Mouse (Mus musculus): Measurements from ENCODE around the gene Cers6.

Cers6 gene

DNA sequence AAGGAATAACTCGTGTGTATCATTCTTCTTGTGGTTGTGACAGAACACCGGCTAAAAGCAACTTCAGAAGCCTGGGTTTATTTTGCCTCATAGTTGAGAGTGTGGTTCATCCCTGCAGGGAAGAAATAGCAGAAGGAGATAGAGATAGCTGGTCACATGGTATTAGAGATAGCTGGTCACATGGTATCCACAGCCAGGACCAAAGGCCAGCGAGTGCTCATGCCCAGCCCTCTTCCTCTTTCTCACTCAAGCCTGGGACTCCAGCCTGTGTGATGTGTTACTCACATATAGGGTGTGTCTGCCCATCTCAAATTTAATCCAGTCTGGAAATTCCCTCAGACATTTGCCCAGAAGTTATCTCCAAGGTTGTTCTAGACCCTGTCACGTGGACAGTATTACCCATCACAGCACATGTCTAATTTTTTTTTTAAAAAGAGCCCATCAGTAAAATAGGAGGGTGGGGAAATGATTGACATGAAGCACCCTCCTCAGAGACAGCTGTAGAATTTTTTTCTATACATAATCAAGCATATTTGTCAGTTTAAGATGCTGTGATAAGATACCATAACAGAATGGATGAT is 17.9 kb downstream of the Cers6 start:
- DNase-seq (ENCODE audit: low read depth, low spot score): no peak

DNA sequence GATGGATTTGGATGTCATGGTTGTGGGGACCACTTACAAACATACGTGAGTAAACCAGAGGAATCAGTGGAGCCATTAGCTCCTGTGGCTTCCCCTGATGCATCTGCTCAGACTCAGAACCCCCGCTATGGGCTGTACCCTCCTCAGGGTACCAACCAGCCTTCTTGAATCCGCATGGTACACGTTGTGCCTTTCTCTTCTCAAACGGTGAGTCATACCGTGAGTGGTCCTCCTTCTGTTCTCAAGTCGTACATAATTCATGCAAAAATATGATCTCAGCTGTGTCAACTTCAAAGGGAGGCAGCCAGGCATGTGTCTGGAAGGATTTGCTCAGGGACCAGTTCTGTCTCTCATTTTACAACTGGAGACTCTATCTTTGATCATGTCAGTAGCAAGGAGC is 23.3 kb downstream of the Cers6 start:
- no peak for DNase-seq (ENCODE audit: low read depth, low spot score)

DNA sequence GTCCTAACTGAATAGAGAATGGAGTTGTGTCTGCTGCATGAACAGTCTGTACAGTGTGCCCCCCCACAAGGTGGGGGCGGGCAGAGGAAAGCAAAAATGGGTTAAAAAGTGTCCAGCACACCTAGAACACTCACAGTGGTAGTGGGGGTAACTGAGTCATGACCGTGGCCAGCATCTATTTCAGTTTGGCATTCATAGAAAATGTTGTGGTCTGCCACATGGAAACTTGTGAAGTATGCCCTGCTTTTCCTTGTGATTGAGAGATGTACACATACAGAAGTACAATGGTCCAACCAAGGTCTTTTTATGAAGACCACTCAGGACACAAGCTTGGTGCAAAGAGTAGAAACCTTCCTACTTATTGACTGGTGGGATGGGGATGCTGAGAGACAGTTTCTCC is 24.0 kb downstream of the Cers6 start:
- no peak for DNase-seq (ENCODE audit: low read depth, low spot score)

DNA sequence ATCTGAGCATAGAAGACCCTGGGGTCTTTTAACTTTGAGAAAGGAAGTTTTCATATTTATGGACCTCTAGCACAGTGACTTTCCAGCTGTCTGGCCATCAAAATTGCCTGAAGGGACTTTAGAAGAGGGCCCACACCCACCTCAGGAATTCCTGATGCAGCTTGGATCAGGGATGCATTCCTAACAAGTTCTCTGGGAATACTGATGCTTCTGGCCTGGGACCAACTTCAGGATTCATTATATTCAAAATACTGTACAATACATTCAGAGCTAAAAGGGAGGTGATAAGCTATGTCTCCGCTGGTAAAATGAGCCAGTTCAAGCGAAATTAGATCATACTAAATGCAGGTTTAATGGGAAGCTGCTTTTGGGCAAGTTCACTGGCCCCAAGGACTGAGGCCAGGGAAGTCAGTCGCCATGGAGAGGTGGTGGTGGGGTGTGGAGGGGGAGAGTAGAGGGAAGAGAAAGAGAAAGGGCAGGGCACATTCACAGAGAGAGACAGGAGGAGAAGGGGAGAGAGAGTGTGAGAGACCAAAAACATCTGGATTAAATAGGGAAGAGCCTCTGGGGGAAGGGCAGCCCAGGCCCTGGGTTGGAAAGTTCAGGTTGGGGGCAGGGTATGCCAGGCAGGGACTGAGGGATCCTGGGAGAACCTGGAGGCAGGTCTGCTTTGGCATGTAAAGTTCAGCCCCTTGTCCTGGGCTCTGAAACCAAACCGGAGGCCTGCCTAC is 24.7 kb downstream of the Cers6 start:
- no peak for DNase-seq (ENCODE audit: low read depth, low spot score)

DNA sequence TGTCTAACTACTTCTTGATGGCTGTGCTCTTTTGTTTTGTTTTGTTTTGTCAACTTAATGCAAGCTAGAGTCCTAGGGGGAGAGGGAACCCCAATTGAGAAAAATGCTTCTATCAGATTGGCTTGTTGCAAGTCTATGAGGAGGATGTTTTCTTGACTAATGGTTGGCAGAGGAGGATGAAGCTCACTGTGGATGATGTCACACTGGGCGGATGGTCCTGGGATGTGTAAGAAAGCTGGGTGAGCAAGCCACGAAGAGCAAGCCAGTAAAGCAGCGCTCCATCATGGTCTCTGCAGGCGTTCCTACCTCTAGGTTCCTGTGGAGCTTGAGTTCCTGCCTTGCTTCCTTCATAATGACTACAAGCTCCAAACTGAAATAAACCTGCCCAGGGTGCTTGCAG is 25.4 kb downstream of the Cers6 start:
- DNase-seq (ENCODE audit: low read depth, low spot score): no peak

DNA sequence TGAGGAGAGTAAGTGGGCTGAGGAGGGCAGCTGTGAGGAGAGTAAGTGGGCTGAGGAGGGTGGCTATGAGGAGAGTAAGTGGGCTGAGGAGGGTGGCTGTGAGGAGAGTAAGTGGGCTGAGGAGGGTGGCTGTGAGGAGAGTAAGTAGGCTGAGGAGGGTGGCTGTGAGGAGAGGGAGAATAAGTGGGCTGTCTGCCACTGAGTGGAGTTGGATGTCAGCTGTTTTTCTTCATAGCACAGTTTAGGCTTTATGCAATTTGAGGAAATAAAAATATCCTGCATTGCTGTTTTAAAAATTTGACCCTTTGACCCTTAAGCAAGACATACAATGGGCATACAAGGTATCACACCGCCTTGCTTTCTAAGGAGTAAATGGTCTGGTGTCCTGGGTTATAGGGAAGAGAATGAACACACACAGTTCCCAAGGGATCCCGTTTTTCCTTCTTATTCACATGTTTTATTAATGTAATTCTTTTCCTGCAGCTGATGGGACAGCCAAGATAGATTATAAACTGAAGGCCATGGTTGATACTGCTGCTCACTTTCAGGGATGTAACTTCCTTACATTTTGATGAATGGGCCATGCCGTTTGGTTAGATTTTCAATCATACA is 27.0 kb downstream of the Cers6 start:
- DNase-seq (ENCODE audit: low read depth, low spot score): no peak

DNA sequence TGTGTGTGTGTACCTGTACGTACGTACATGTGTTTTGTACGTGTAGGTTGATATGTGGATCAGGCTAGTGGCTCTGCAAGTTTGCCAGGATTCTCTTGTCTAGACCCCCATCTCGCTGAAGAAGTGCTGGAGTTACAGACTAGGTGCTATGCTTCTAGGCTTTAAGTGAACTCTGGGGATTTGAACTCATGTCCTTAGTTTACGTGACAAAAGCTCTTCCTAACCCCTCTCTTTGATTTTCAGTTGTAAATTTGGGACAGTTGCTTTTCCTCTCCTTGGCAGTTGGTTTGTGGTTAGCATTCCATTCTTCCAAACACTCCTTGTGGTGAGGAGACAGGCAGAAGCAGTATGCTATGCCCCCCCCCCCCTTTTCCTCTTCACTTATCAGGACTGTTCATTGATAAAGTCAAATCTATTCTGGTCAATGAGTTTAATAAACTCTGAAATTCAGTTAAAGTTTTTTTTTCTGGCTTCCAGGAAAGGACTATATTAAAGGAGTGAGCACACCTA is 28.5 kb downstream of the Cers6 start:
- no peak for DNase-seq (ENCODE audit: low read depth, low spot score)

DNA sequence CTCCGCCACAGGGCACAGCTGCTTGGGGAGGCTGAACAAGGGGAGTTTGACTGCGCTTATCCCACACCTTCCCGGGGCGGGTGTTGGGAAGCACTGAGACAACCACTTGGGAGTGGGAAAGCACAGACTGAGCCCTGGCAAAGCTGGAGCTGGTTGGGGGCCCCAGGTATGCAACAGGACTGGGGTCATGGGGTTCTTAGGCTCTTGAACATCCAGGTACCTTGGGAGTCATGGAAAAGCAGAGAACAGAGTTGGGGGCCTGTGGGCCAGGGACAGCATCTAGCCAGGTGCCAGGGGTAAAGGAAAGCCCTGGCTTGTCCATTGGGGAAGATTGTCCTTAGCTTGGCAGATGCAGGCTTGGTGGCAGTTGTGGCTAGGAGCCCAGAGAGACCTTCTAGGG is 31.2 kb downstream of the Cers6 start:
- DNase-seq (ENCODE audit: low read depth, low spot score): no peak

DNA sequence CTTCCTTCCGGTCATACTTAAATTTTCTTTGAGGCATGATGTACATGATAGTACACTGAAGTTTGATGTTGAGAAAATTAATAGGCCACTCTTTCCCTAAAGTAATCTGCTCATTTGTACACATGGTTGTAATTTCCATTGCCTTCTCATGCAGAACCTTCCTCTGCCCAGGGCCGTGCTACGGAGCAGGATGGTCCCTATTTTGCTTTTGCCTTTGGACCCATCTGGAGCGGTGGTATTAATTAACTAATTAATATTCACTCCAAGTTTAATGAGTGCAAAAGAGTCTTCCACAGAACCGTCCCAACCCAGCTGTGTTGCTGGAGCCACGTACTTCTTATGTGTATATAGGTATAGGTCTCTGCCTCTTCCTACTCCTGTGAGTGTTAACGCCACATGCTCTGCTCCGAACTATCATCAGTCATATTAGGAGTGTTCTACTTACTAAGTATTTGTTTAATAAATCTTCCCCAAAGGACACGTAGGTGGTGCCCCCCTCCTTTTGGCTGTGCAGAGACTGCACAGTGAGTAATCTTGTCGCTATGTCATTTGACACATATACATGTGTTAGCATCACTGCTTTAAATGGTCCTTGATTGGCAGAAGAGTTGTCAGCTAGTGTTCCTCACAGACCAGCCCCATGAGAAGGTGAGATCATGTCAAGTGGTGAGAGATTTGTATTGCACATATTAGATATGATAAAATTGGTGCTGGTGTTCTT is 34.0 kb downstream of the Cers6 start:
- DNase-seq (ENCODE audit: low read depth, low spot score): no peak

DNA sequence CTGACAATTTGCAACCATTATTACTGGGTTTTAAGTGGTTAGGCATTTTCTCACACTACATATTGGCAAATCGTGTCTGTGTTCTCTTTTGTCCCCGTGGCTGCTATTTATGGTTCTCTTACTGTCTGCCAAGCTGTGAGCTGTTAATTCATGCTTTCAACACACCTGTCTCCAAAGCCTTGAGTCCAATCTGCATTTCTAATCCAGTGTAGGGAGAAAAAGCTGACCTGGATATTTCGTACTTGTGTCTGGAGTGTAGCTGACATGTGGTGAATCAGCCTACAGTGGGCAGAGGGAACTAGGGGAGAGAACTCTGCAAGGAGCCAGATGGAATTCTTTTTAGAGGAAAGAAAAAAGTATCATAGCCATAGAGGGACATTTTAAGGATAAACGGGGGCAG is 35.0 kb downstream of the Cers6 start:
- DNase-seq (ENCODE audit: low read depth, low spot score): no peak

DNA sequence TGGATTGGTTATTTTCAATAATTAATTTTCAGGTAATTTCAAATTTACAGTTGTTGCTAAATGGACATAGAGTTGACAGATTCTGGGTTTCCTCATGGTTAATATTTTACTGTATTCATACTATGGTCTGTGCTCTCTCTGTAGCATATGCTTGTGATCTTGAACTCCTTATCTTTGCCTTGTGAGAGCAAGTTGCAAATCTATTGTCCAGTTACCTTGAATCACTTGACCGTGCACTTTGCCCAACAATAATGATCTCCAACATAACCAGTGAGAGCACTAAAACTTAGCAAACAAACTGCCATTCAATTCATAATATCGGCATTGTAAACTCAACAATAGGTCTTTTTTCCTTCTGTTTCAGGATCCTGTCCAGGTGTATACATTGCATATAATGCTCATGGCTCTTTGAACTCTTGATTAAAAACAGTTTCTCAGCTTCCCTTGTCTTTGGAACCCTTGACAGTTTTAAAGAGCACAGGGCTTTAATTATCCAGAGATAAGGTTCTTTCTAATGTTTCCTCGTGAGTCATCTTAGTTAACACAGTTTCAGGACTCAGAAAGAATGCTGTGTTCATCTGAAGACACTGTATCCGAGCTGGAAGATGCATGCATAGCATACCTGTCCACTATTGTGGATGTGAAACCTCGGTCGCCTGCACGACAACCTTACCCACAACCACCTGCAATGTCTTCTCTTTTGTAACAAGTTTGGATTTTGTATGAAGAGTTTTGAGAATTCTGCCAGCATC is 38.7 kb downstream of the Cers6 start:
- no peak for DNase-seq (ENCODE audit: low read depth, low spot score)

DNA sequence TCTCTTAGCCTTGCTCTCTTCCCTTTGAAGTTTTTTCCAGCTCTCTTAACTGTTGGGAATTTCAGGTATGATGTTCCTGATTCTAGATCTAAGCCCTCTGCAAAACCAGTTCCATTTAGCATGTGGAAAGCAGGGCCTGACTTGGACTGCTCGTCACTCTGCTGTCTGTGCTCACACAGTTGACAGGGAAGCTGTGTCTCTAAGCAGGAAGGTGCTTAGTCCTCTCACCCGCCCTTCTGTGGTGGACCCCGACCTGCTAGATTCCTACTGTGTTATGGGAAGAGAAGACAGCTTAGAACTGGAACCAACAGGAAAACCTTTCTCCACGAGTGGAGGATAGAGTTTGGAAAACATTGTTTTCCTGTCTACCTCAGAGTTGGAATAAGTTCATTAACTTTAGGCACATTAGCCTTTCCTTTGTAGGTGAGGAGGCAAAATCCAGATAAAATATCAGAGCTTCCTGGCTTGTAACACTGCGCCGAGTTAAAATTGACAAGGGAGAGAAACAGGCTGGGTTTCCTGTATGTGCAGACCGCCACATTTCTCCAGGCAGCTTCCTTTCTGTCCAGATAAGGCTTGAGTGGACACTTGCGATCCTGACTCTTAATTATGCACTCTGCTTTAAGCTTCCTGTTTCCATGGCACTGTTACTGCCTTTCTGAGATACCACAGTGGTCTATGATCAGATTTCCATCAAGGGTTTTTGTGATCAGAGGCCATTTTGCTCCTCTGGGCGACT is 39.6 kb downstream of the Cers6 start:
- DNase-seq (ENCODE audit: low read depth, low spot score): no peak

DNA sequence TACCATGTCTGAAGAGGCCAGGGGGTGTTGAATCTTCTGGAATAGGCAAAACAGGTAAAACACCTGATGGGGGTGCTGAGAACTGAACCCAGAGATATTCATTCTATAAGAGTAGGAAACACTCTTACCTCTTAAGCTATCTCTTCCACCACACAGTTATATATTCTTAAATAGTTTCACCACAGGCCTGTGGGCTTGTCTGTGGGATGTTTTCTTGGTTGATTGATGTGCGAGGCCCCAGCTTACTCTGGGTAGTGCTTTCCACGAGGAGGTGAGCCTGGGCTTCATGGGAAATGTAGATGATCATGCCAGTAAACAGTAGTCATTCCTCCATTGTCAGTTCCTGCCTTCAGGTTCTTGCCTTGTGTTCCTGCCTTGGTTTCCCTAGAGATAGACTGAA is 40.5 kb downstream of the Cers6 start:
- no peak for DNase-seq (ENCODE audit: low read depth, low spot score)

DNA sequence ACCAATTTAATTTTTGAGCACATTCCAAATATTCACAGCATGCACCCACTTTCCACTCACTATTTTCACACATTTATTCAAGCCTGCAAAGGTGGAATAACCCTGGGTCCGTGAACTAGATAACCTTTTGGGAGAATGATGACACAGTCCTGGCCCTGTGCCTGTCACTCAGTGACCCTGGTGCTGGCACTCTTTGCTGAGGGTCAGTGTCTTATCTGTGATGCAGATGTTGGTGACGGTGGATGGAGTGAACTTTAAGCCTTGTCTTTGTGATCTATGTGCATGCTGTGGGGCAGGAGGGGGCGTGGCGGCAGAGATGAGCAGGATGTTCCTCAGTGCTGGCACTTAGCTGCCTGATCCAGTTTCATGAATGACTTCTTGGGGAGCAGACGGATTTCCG is 41.3 kb downstream of the Cers6 start:
- no peak for DNase-seq (ENCODE audit: low read depth, low spot score)

DNA sequence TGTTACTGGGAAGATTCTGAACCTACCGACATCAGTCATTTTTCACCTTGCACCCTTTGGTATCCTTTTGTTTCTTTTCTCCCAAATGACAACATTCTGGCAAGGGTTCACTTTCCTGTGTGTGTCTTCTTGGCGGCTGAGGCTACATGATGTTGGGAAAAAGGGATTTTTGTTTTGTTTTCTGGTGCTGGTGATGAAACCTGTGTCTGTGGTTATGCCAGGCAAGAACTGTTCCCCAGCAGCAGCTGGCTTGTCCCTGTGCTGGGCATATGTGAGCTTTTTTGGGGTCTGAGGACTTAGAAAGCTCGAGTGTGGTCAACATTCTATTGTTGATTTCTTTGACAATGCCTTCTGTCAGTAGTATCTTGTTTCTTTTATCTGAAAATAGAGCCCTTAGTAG is 45.7 kb downstream of the Cers6 start:
- no peak for DNase-seq (ENCODE audit: low read depth, low spot score)

DNA sequence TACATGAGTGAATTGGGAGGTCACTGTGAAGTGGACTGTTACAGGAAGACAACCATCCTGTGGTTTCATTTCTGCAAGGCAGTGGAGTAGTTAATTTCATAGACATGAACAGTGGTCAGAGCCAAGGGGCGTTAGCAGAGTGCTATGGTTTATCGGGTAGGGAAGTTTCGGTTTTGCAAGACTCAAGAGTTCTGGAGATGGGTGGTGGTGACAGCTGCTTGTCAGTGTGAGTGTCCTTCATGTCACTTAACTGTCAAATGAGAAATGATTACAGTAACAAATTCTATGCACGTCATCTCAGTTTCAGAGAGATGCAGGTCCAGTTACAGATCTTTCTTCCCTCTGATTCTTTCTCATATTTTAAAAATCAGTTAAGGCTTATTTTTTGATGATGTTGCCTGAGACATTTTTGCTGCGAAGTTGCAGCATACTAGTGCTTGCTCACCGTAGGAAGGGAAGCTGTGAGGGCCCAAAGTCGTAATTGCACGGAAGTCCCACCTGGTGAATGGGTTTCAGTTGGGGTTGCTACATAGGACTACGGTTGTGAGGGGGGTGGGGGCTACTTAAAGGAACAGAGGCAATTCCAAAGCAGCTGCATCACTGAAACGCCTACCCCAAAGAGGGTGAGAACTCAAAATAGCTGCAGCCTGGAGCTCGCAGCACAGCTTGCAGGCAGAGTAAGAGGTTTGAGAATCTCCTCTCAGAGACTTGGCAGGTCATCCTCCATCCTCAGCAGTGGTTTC is 46.7 kb downstream of the Cers6 start:
- DNase-seq (ENCODE audit: low read depth, low spot score): no peak

DNA sequence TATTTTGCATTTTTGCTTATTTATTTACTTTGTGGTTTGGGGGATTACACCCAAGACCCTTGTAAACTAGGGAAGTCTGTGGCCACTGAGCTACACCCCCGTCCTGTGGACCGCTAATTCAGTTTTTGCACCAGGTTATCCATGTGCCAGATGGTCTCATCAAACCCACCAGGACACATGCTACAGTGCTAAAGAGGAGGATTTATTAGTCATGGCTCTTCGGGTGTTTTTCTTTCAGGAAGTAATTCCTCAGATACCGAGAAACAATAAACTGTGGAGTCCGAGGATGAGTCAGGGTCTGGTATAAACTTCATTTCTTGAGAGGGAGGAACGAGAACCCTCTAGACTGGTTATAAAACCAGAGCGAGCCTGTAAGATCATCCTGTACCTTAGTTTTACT is 49.5 kb downstream of the Cers6 start:
- DNase-seq (ENCODE audit: low read depth, low spot score): no peak

DNA sequence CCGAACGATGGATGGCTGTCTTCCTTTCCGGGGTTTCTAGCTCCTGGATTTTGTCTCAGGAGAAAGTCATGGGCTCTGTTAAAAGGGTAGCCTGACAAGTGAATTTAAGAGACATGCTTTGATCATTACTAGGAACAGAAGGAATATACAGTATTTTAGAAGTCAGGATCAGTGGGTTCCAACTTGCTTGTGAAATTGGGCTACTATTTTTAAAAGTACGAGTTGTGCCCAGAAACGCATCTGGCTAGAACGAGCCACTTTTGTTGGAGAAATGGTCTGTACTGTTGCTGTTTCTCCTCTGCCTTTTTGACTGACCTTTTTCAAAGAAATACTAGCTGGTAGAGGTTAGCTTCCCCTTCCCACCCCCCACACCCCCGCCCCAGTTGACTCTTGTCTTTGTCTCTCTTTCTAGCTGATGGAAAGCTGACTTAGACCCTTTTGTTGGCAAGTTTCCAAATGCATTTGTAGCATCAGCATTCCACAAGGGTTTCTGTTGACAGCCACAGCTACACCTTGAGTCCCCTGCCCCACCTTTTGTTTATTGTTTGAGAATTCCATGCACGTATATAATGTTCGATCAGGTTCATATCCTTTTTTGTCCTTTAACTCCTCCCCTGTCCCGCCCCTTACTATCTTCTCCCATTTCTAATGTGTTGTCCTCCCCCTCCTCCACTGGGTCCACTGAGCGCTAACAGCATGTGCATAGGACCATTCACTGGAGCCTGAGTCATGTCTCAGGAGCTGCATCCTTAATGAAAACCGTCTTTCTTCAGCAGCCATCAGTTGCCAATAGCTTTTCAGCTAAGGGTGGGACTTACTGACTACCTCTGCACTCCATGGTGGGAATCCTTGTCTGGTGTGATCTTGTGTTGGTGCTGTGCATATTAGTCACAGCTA is 50.6 kb downstream of the Cers6 start:
- DNase-seq (ENCODE audit: low read depth, low spot score): no peak

DNA sequence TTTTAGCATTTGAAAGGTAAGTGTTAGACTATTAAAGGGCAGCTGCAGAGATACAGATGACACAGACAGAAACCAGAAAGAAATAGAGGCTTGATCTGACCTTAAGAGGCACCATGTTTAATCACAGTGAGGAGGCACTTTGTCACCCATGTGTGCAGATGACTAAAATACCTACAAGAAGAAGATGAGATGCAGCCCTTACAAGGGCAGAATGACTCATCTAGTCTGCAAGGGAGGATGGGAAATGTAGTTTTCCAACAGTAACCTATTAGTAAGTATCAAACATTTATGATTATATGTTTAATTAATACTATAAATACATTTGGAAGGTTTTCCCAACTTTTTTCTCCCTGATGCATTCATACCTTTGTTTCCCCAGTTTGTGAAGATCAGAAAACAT is 54.5 kb downstream of the Cers6 start:
- DNase-seq (ENCODE audit: low read depth, low spot score): no peak

Measured in brain, embryonic 18.5 days (tissue).